Mouse (Mus musculus) forebrain, embryonic 11.5 days (tissue): Measurements from ENCODE around the gene Trhr2. TPM values are rescaled to one million over a fixed set of nuclear protein-coding genes. Genes with fewer than 3 reads are reported as not detected.

Experiments
- ATAC-seq: fragments of 200-750 bp; cut with Nextera tagmentation; replicated peaks from 2 replicates; pipeline ENCODE4 v1.8.0; 2017; ENCODE audit warnings: moderate TSS enrichment; ENCODE audit not compliant: low FRiP score
- DNase-seq: peaks from one replicate; pipeline ENCODE4 v3.0.0-alpha.2; 2017; ENCODE audit warnings: low spot score
- H3K27ac ChIP-seq: fragments of 300-500 bp; sonication (generic); 2 replicates; pipeline ENCODE4 v1.5.1; 2014; ENCODE audit warnings: low read depth, low read length
- H3K27me3 ChIP-seq: fragments of 300-500 bp; sonication (generic); 2 replicates; pipeline ENCODE4 v1.6.1; 2014; ENCODE audit warnings: mild to moderate bottlenecking, low read length, mixed read lengths; ENCODE audit not compliant: control insufficient read depth, insufficient read depth
- H3K36me3 ChIP-seq: fragments of 300-500 bp; sonication (generic); 2 replicates; pipeline ENCODE4 v1.6.1; 2014; ENCODE audit warnings: mild to moderate bottlenecking, low read length, moderate library complexity, mixed read lengths; ENCODE audit not compliant: control insufficient read depth, insufficient read depth
- H3K4me1 ChIP-seq: fragments of 300-500 bp; sonication (generic); replicated peaks from 2 replicates; pipeline ENCODE4 v1.6.1; 2014; ENCODE audit warnings: low read length, mixed read lengths; ENCODE audit not compliant: control insufficient read depth, insufficient read depth
- H3K4me2 ChIP-seq: fragments of 300-500 bp; sonication (generic); 2 replicates; pipeline ENCODE4 v1.6.1; 2014; ENCODE audit warnings: low read depth, mild to moderate bottlenecking, low read length, moderate library complexity, mixed read lengths; ENCODE audit not compliant: severe bottlenecking
- H3K4me3 ChIP-seq: fragments of 300-500 bp; sonication (generic); 2 replicates; pipeline ENCODE4 v1.5.1; 2014; ENCODE audit warnings: low read depth, low read length
- H3K9ac ChIP-seq: fragments of 300-500 bp; sonication (generic); 2 replicates; pipeline ENCODE4 v1.6.1; 2014; ENCODE audit warnings: low read length
- H3K9me3 ChIP-seq: fragments of 300-500 bp; sonication (generic); 2 replicates; pipeline ENCODE4 v1.6.1; 2016; ENCODE audit warnings: low read length, mixed read lengths; ENCODE audit not compliant: control insufficient read depth
- WGBS: fragments of 180-500 bp; shearing (Covaris S2); extraction: QIAGEN DNeasy Blood & Tissue Kit; methylation state at CpG from one replicate; pipeline ENCODE4 v1.1.7; 2014; 5-methylcytosine and 5-hydroxymethylcytosine counted together
- polyA plus RNA-seq: library from polyadenylated mRNA; unstranded; fragments of >200 nt; fragmentation: Nextera tagmentation; extraction: Ambion mirVana; gene quantifications from 2 replicates; pipeline ENCODE4 v1.2.1, GENCODE M21; 2014

Trhr2 gene
- polyA plus RNA-seq, 1 experiment from 2014 or later: not detected

- Histone ChIP-seq H3K4me2 (no peak overlapping the region), H3K27ac (no peak overlapping the region), H3K36me3 (no peaks in the 10 kb centered on the region), H3K9ac (no peak overlapping the region), H3K4me1 (peaks cover 10% of the 10 kb centered on the region; the same call in 1 of the 2 replicates), H3K4me3 (no peak overlapping the region), H3K27me3 (no peaks in the 10 kb centered on the region), H3K9me3 (no peaks in the 10 kb centered on the region)
- WGBS: 92% methylated on average over 7 of the region's 7 CpGs
- ATAC-seq: no peak
- no peak for DNase-seq
Observed at GRCm38 (mm10) chr8:122322126-122322525, 38.4 kb downstream of the Trhr2 start.

GRCm38 (mm10) chr8:122321455-122321921, 39.1 kb downstream of the Trhr2 start:
- Histone ChIP-seq H3K9ac (no peak overlapping the region), H3K9me3 (no peaks in the 10 kb centered on the region), H3K36me3 (no peaks in the 10 kb centered on the region), H3K4me3 (no peak overlapping the region), H3K27me3 (no peaks in the 10 kb centered on the region), H3K4me2 (no peak overlapping the region), H3K4me1 (peaks cover 10% of the 10 kb centered on the region; the same call in 1 of the 2 replicates), H3K27ac (no peak overlapping the region)
- WGBS: 68% methylated on average over 10 of the region's 10 CpGs
- no peak for ATAC-seq
- no peak for DNase-seq

- 8% methylated on average over 3 of the region's 3 CpGs for WGBS
- Histone ChIP-seq H3K9ac (no peak overlapping the region), H3K4me2 (no peak overlapping the region), H3K4me3 (no peak overlapping the region), H3K36me3 (no peaks in the 10 kb centered on the region), H3K9me3 (no peaks in the 10 kb centered on the region), H3K27ac (no peak overlapping the region), H3K4me1 (peaks cover 6% of the 10 kb centered on the region; the same call in 1 of the 2 replicates), H3K27me3 (no peaks in the 10 kb centered on the region)
- ATAC-seq (no peak), DNase-seq (no peak)
Observed at GRCm38 (mm10) chr8:122320541-122320940, 40.0 kb downstream of the Trhr2 start.

GRCm38 (mm10) chr8:122319708-122320075, 40.9 kb downstream of the Trhr2 start:
- Histone ChIP-seq H3K4me1 (peaks cover 6% of the 10 kb centered on the region; the same call in 1 of the 2 replicates), H3K27ac (no peak overlapping the region), H3K9me3 (no peaks in the 10 kb centered on the region), H3K4me3 (no peak overlapping the region), H3K9ac (no peak overlapping the region), H3K27me3 (no peaks in the 10 kb centered on the region), H3K4me2 (no peak overlapping the region), H3K36me3 (no peaks in the 10 kb centered on the region)
- DNase-seq (no peak), ATAC-seq (no peak)
- 72% methylated on average over 7 of the region's 7 CpGs for WGBS

- Histone ChIP-seq H3K27me3 (no peaks in the 10 kb centered on the region), H3K4me1 (peaks cover 6% of the 10 kb centered on the region; the same call in 1 of the 2 replicates), H3K9me3 (no peaks in the 10 kb centered on the region), H3K27ac (no peak overlapping the region), H3K4me2 (no peak overlapping the region), H3K4me3 (no peak overlapping the region), H3K9ac (no peak overlapping the region), H3K36me3 (no peaks in the 10 kb centered on the region)
- DNase-seq: no peak
- no peak for ATAC-seq
- WGBS: 66% methylated on average over 11 of the region's 11 CpGs
Observed at GRCm38 (mm10) chr8:122319045-122319707, 41.4 kb downstream of the Trhr2 start.

- Histone ChIP-seq H3K4me2 (no peak overlapping the region), H3K4me3 (no peak overlapping the region), H3K9ac (no peak overlapping the region; the same call in 1 of the 2 replicates), H3K27me3 (no peaks in the 10 kb centered on the region), H3K27ac (no peak overlapping the region), H3K4me1 (0 out of 2 replicates have a peak, but pooled peaks cover 6% of the 10 kb centered on the region), H3K36me3 (no peaks in the 10 kb centered on the region), H3K9me3 (no peaks in the 10 kb centered on the region)
- 53% methylated on average over 8 of the region's 8 CpGs for WGBS
- ATAC-seq (no peak), DNase-seq (no peak)
Observed at GRCm38 (mm10) chr8:122317918-122318475, 42.5 kb downstream of the Trhr2 start.

- H3K27ac ChIP-seq: no peak overlapping the region
- no peaks in the 10 kb centered on the region for H3K36me3 ChIP-seq
- H3K4me2 ChIP-seq: no peak overlapping the region
- ATAC-seq: no peak
- no peak overlapping the region for H3K4me3 ChIP-seq
- no peak overlapping the region for H3K9ac ChIP-seq
- H3K4me1 ChIP-seq: 0 out of 2 replicates have a peak, but pooled peaks cover 6% of the 10 kb centered on the region
- 71% methylated on average over 2 of the region's 2 CpGs for WGBS
- no peaks in the 10 kb centered on the region for H3K9me3 ChIP-seq
- DNase-seq: no peak
- H3K27me3 ChIP-seq: no peaks in the 10 kb centered on the region
Observed at GRCm38 (mm10) chr8:122316402-122316801, 44.1 kb downstream of the Trhr2 start.

GRCm38 (mm10) chr8:122314899-122315496, 45.5 kb downstream of the Trhr2 start:
- Histone ChIP-seq H3K4me3 (no peak overlapping the region), H3K4me2 (no peak overlapping the region), H3K27ac (no peak overlapping the region), H3K36me3 (no peaks in the 10 kb centered on the region), H3K27me3 (no peaks in the 10 kb centered on the region), H3K4me1 (0 out of 2 replicates have a peak, but pooled peaks cover 4% of the 10 kb centered on the region), H3K9me3 (no peaks in the 10 kb centered on the region), H3K9ac (no peak overlapping the region)
- ATAC-seq (no peak), DNase-seq (no peak)
- WGBS: 68% methylated on average over 13 of the region's 13 CpGs
